Mouse (Mus musculus) heart, embryonic 11.5 days (tissue): ENCODE measurements at regions not wholly inside any gene's neighbourhood (a gene's known extent, or its start where the extent isn't known, plus 50 kb on each side); places are given as distances from the start of the nearest gene placed in this dataset.
A peak's percentile ranks its signal among the peaks of the same experiment; 100 is the strongest.
"Not testable (repeated sequence)": the region's sequence is repeated elsewhere in the genome, so short reads cannot be mapped to it uniquely, and the experiment has no call there.

Experiments used
- ATAC-seq: fragments of 200-750 bp; cut with Nextera tagmentation; replicated peaks from 2 replicates; pipeline ENCODE4 v1.8.0; 2017; ENCODE audit warnings: moderate library complexity; ENCODE audit not compliant: insufficient number of reproducible peaks, low FRiP score, low TSS enrichment
- H3K27ac ChIP-seq: fragments of 300-500 bp; sonication (generic); 2 replicates; pipeline ENCODE4 v1.5.1; 2014; ENCODE audit warnings: mild to moderate bottlenecking, low read depth, low read length
- H3K27me3 ChIP-seq: fragments of 300-500 bp; sonication (generic); 2 replicates; pipeline ENCODE4 v1.6.1; 2014; ENCODE audit warnings: mild to moderate bottlenecking, low read length, mixed read lengths; ENCODE audit not compliant: control insufficient read depth, insufficient read depth
- H3K36me3 ChIP-seq: fragments of 300-500 bp; sonication (generic); 2 replicates; pipeline ENCODE4 v1.6.1; 2014; ENCODE audit warnings: mild to moderate bottlenecking, low read length, moderate library complexity, mixed read lengths; ENCODE audit not compliant: control insufficient read depth, insufficient read depth
- H3K4me1 ChIP-seq: fragments of 300-500 bp; sonication (generic); 2 replicates; pipeline ENCODE4 v1.6.1; 2014; ENCODE audit warnings: low read length; ENCODE audit not compliant: control insufficient read depth, insufficient read depth
- H3K4me2 ChIP-seq: fragments of 300-500 bp; sonication (generic); 2 replicates; pipeline ENCODE4 v1.6.1; 2014; ENCODE audit warnings: mild to moderate bottlenecking, moderate library complexity
- H3K4me3 ChIP-seq: fragments of 300-500 bp; sonication (generic); 2 replicates; pipeline ENCODE4 v1.5.1; 2014; ENCODE audit warnings: low read depth, low read length
- H3K9ac ChIP-seq: fragments of 300-500 bp; sonication (generic); 2 replicates; pipeline ENCODE4 v1.6.1; 2014; ENCODE audit warnings: mild to moderate bottlenecking, low read depth, low read length, moderate library complexity
- H3K9me3 ChIP-seq: fragments of 300-500 bp; sonication (generic); replicated peaks from 2 replicates; pipeline ENCODE4 v1.6.1; 2016; ENCODE audit warnings: low read length; ENCODE audit not compliant: control insufficient read depth
- WGBS: fragments of 180-500 bp; shearing (Covaris S2); extraction: QIAGEN DNeasy Blood & Tissue Kit; methylation state at CpG from one replicate; pipeline ENCODE4 v1.1.7; 2014; ENCODE audit not compliant: insufficient replicate concordance; 5-methylcytosine and 5-hydroxymethylcytosine counted together

DNA sequence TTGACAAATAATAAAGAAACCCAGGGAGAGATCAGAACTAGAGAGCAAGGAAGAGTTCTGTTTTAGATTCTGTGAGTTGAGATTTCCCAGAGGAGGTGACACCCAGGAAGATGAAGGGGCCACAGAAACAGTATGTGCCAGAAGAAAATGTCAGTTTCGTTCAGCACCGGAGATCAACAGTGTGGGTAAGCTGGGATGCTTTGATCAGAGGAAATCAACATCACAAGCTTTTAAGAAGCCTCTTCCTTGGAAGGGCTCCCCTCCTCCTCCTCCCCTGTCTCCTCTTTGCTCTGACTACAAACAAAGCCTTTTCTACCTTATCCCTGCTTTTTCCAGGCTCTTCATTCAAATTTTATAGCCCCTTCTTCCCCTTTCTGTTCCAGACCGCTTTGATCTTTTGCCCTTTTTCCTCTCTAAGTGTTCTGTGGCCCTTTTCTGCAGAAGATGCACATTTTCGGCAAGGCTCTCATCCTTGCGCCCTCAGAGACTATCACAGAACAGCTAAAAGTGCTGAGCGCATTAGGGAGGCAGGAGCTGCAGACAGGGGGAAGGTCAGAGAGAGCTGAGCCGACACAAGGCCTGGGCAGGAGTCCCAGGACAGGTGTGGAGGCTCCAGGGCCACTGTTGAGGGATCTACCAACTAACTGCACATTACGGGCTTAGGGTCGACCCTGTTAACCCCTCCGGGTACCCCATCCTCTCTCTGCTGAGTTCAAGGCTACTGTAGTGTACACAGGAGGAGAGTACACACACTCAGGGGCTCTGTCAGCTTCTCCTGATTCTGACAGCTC, 81.8 kb upstream of the 1110032F04Rik start:
- Histone ChIP-seq H3K4me2 (no peak overlapping the region), H3K4me1 (peaks cover 28% of the 10 kb centered on the region), H3K27me3 (no peaks in the 10 kb centered on the region), H3K9ac (0 out of 2 replicates have a peak overlapping the region, but pooled peaks have one; percentile 18), H3K27ac (no peak overlapping the region), H3K36me3 (no peaks in the 10 kb centered on the region), H3K4me3 (no peak overlapping the region), H3K9me3 (no peaks in the 10 kb centered on the region)
- no peak for ATAC-seq
- WGBS: 54% methylated on average over 10 of the region's 10 CpGs

- 0 out of 2 replicates have a peak, but pooled peaks have one; percentile 16 for ATAC-seq
- H3K4me1 ChIP-seq: peaks cover 19% of the 10 kb centered on the region
- H3K9me3 ChIP-seq: no peaks in the 10 kb centered on the region
- H3K9ac ChIP-seq: no peak overlapping the region
- WGBS: 51% methylated on average over 6 of the region's 6 CpGs
- peak overlapping the region; percentile 19; the same call in 1 of the 2 replicates for H3K4me2 ChIP-seq
- H3K4me3 ChIP-seq: no peak overlapping the region
- no peaks in the 10 kb centered on the region for H3K27me3 ChIP-seq
- H3K36me3 ChIP-seq: no peaks in the 10 kb centered on the region
- H3K27ac ChIP-seq: peak overlapping the region; percentile 66; the same call in 1 of the 2 replicates
These were observed 79.9 kb upstream of the 1110032F04Rik start for GRCm38 (mm10) chr3:68789491-68789890.

- WGBS: 92% methylated on average over 4 of the region's 4 CpGs
- Histone ChIP-seq H3K4me2 (no peak overlapping the region), H3K4me3 (no peak overlapping the region), H3K27me3 (no peaks in the 10 kb centered on the region), H3K9me3 (no peaks in the 10 kb centered on the region), H3K27ac (no peak overlapping the region), H3K4me1 (peaks cover 19% of the 10 kb centered on the region), H3K9ac (no peak overlapping the region), H3K36me3 (no peaks in the 10 kb centered on the region)
- ATAC-seq: no peak
These were observed 78.9 kb upstream of the 1110032F04Rik start for GRCm38 (mm10) chr3:68790466-68790865.

- no peak overlapping the region for H3K4me3 ChIP-seq
- H3K4me2 ChIP-seq: no peak overlapping the region
- WGBS: 72% methylated on average over 4 of the region's 4 CpGs
- no peaks in the 10 kb centered on the region for H3K36me3 ChIP-seq
- no peaks in the 10 kb centered on the region for H3K27me3 ChIP-seq
- no peak overlapping the region for H3K27ac ChIP-seq
- no peaks in the 10 kb centered on the region for H3K9me3 ChIP-seq
- peaks cover 8% of the 10 kb centered on the region; the same call in 1 of the 2 replicates for H3K4me1 ChIP-seq
- no peak for ATAC-seq
- no peak overlapping the region for H3K9ac ChIP-seq
These were observed 76.5 kb upstream of the 1110032F04Rik start for GRCm38 (mm10) chr3:68792883-68793282.

- H3K4me2 ChIP-seq: no peak overlapping the region
- no peaks in the 10 kb centered on the region for H3K36me3 ChIP-seq
- H3K9ac ChIP-seq: no peak overlapping the region
- peaks cover 8% of the 10 kb centered on the region; the same call in 1 of the 2 replicates for H3K4me1 ChIP-seq
- H3K27me3 ChIP-seq: no peaks in the 10 kb centered on the region
- no peak overlapping the region for H3K4me3 ChIP-seq
- ATAC-seq: no peak
- H3K27ac ChIP-seq: no peak overlapping the region
- WGBS: 82% methylated on average over 2 of the region's 2 CpGs
- H3K9me3 ChIP-seq: no peaks in the 10 kb centered on the region
These were observed 75.5 kb upstream of the 1110032F04Rik start for GRCm38 (mm10) chr3:68793923-68794322.

- ATAC-seq: no peak
- Histone ChIP-seq H3K4me2 (no peak overlapping the region), H3K27me3 (no peaks in the 10 kb centered on the region), H3K9ac (no peak overlapping the region), H3K27ac (no peak overlapping the region), H3K36me3 (no peaks in the 10 kb centered on the region), H3K9me3 (no peaks in the 10 kb centered on the region), H3K4me3 (no peak overlapping the region), H3K4me1 (peaks cover 4% of the 10 kb centered on the region; the same call in 1 of the 2 replicates)
- WGBS: 38% methylated on average over 4 of the region's 4 CpGs
These were observed 74.9 kb upstream of the 1110032F04Rik start for GRCm38 (mm10) chr3:68794380-68795014.

- Histone ChIP-seq H3K4me1 (peaks cover 2% of the 10 kb centered on the region; the same call in 1 of the 2 replicates), H3K27me3 (no peaks in the 10 kb centered on the region), H3K4me3 (no peak overlapping the region), H3K9me3 (no peaks in the 10 kb centered on the region), H3K36me3 (no peaks in the 10 kb centered on the region), H3K9ac (no peak overlapping the region), H3K27ac (no peak overlapping the region), H3K4me2 (no peak overlapping the region)
- WGBS: 48% methylated on average over 3 of the region's 3 CpGs
- ATAC-seq: no peak
These were observed 73.7 kb upstream of the 1110032F04Rik start for GRCm38 (mm10) chr3:68795641-68796040.

DNA sequence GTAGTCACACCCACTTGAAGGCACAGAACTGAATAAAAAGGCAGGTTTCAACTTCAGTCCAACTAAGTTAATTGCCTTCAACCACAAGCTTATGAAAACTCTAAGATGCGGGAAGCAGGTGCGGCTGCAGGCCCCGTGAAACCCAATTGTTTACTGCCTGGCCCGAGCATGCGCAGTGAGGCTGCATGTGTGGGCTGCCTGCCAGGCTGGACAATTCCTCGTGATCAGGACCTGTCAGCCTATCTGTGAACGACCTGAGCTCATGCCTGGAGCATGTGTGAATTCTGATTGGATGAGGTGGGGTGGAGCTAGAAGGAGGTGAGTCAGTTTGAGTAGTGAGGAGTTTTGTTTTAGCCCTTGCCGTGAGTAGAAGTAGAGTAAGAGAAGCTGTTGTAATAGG, 71.0 kb upstream of the 1110032F04Rik start:
- H3K27me3 ChIP-seq, H3K4me1 ChIP-seq, H3K9me3 ChIP-seq, H3K36me3 ChIP-seq, H3K4me2 ChIP-seq, H3K27ac ChIP-seq, H3K4me3 ChIP-seq, H3K9ac ChIP-seq, ATAC-seq: not testable (repeated sequence)
- WGBS: 79% methylated on average over 8 of the region's 8 CpGs
